Mouse (Mus musculus): ENCODE results near the gene Sult1a1. TPM values are rescaled to one million over a fixed set of nuclear protein-coding genes. Genes with fewer than 3 reads are reported as not detected.
"Not testable (repeated sequence)": the region's sequence is repeated elsewhere in the genome, so short reads cannot be mapped to it uniquely, and the experiment has no call there.

Gene Sult1a1
- polyA plus RNA-seq, 1 experiment from 2014 or later, result 2.5 TPM

DNA sequence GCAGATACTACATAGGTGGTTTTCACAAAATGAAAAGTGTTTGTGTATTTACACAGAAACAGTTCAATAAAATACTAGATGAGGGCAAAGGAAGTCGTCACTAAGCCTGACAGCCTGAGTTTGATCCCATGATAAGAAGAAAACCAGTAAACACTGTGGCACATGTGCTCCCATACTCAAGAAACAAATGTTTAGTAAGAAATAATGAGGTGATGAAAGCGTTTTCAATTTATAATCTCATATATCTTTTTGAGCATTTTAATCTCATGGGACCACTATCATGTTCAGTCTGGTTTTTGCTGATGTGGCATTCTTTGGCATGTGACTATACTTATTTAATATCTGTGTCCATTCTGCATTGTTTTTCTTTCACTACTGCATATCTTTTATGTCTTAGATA lies 22.2 kb downstream of the Sult1a1 start:
- Histone ChIP-seq H3K9me3 (ENCODE audit: control insufficient read depth, low read length) (no peaks in the 10 kb centered on the region), H3K27me3 (ENCODE audit: control insufficient read depth, insufficient read depth, low read length) (no peaks in the 10 kb centered on the region), H3K36me3 (replicated peaks; ENCODE audit: control insufficient read depth, insufficient read depth) (no peaks in the 10 kb centered on the region), H3K4me2 (replicated peaks) (no peak overlapping the region), H3K27ac (no peak overlapping the region), H3K4me3 (replicated peaks; ENCODE audit: low read length) (no peak overlapping the region), H3K9ac (no peak overlapping the region), H3K4me1 (replicated peaks; ENCODE audit: control insufficient read depth, insufficient read depth, low read length) (peaks cover 5% of the 10 kb centered on the region; the same call in 1 of the 2 replicates)
- WGBS, result 84% methylated on average over 2 of the region's 2 CpGs
- ATAC-seq (ENCODE audit: low FRiP score) (no peak), DNase-seq (ENCODE audit: low spot score) (no peak)

DNA sequence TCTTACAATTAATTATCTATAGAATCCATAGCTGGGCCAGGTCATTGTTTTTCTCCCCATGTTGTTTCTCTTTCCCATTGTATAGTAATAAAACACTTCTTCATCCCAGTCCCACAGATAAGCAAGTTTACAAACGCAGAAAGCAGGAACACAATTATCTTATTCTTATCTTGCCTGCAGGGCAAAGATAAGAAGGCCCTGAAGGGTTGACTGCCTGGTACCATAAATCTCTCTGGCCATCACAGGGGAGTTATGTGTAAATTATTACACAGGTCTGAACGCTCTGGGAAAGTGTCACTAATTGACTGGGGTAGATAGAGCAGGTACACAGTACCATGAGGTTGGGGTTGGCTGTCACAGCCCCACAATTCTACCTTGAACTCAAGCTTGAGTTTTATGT lies 25.4 kb downstream of the Sult1a1 start:
- H3K4me2 ChIP-seq (replicated peaks), result no peak overlapping the region
- no peak overlapping the region for H3K27ac ChIP-seq
- DNase-seq (ENCODE audit: low spot score) (no peak), ATAC-seq (ENCODE audit: low FRiP score) (no peak)
- H3K36me3 ChIP-seq (replicated peaks; ENCODE audit: control insufficient read depth, insufficient read depth), result no peaks in the 10 kb centered on the region
- H3K9ac ChIP-seq, result no peak overlapping the region
- no peaks in the 10 kb centered on the region for H3K27me3 ChIP-seq (ENCODE audit: control insufficient read depth, insufficient read depth, low read length)
- H3K4me3 ChIP-seq (replicated peaks; ENCODE audit: low read length), result no peak overlapping the region
- H3K9me3 ChIP-seq (ENCODE audit: control insufficient read depth, low read length), result no peaks in the 10 kb centered on the region
- peaks cover 5% of the 10 kb centered on the region; the same call in 1 of the 2 replicates for H3K4me1 ChIP-seq (replicated peaks; ENCODE audit: control insufficient read depth, insufficient read depth, low read length)
- 92% methylated on average over 2 of the region's 2 CpGs for WGBS

- 1% methylated on average over 57 of the region's 57 CpGs for WGBS
Observed at GRCm38 (mm10) chr7:126649231-126650051, 26.8 kb downstream of the Sult1a1 start, which contains the start of gene Sgf29. TSS of gene Sgf29 (plus strand) at chr7:126649309.

GRCm38 (mm10) chr7:126648486-126648885 lies 27.7 kb downstream of the Sult1a1 start:
- H3K4me3 ChIP-seq (replicated peaks; ENCODE audit: low read length), result peak overlapping the region; percentile 39
- DNase-seq (ENCODE audit: low spot score) (no peak), ATAC-seq (ENCODE audit: low FRiP score) (no peak)
- H3K27me3 ChIP-seq (ENCODE audit: control insufficient read depth, insufficient read depth, low read length), result no peaks in the 10 kb centered on the region
- H3K4me2 ChIP-seq (replicated peaks), result peak overlapping the region; percentile 65
- H3K9ac ChIP-seq, result peak overlapping the region; percentile 51; the same call in 1 of the 2 replicates
- no peaks in the 10 kb centered on the region for H3K36me3 ChIP-seq (replicated peaks; ENCODE audit: control insufficient read depth, insufficient read depth)
- peaks cover 5% of the 10 kb centered on the region; the same call in 1 of the 2 replicates for H3K4me1 ChIP-seq (replicated peaks; ENCODE audit: control insufficient read depth, insufficient read depth, low read length)
- no peaks in the 10 kb centered on the region for H3K9me3 ChIP-seq (ENCODE audit: control insufficient read depth, low read length)
- 0 out of 2 replicates have a peak overlapping the region, but pooled peaks have one; percentile 22 for H3K27ac ChIP-seq
- 82% methylated on average over 4 of the region's 4 CpGs for WGBS

More at GRCm38 (mm10) chr7:126649231-126650051, 26.8 kb downstream of the Sult1a1 start, which contains the start of gene Sgf29:
- Histone ChIP-seq H3K9ac (peak within 1 kb of the TSS; percentile 51), H3K36me3 (replicated peaks; ENCODE audit: control insufficient read depth, insufficient read depth) (no peaks in the 10 kb centered on the region), H3K4me2 (replicated peaks) (peak within 1 kb of the TSS; percentile 65), H3K27ac (peak within 1 kb of the TSS; percentile 84), H3K4me1 (replicated peaks; ENCODE audit: control insufficient read depth, insufficient read depth, low read length) (peaks cover 5% of the 10 kb centered on the region; the same call in 1 of the 2 replicates), H3K27me3 (ENCODE audit: control insufficient read depth, insufficient read depth, low read length) (no peaks in the 10 kb centered on the region), H3K9me3 (ENCODE audit: control insufficient read depth, low read length) (no peaks in the 10 kb centered on the region), H3K4me3 (replicated peaks; ENCODE audit: low read length) (peak within 1 kb of the TSS; percentile 39)
- peak; percentile 94 for DNase-seq (ENCODE audit: low spot score)
- ATAC-seq (ENCODE audit: low FRiP score), result peak; percentile 98

DNA sequence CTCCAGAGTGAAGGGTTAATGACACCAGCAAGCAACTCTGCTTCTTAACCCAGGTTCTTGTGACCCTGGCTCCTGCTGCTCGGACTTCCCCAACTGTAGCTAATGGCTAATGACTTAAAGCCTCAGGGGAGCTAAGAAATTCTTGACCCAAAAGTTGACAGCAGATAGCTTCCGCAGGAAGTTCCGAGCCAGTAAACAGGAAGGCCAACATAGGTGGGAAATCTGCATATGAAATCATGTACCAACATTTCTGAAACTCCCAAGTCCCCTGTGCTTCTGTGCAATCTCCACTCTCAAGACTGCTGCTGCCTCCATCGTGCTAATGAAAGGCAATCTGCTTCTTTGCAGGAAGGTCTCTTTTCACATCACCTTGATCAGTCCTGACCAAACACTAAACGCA lies 30.5 kb downstream of the Sult1a1 start:
- Histone ChIP-seq H3K4me2 (replicated peaks) (no peak overlapping the region), H3K9me3 (ENCODE audit: control insufficient read depth, low read length) (no peaks in the 10 kb centered on the region), H3K27me3 (ENCODE audit: control insufficient read depth, insufficient read depth, low read length) (no peaks in the 10 kb centered on the region), H3K36me3 (replicated peaks; ENCODE audit: control insufficient read depth, insufficient read depth) (no peaks in the 10 kb centered on the region), H3K4me3 (replicated peaks; ENCODE audit: low read length) (no peak overlapping the region), H3K27ac (no peak overlapping the region), H3K4me1 (replicated peaks; ENCODE audit: control insufficient read depth, insufficient read depth, low read length) (peaks cover 5% of the 10 kb centered on the region; the same call in 1 of the 2 replicates), H3K9ac (no peak overlapping the region)
- DNase-seq (ENCODE audit: low spot score) (no peak), ATAC-seq (ENCODE audit: low FRiP score) (no peak)
- WGBS, result 66% methylated on average over 5 of the region's 5 CpGs

- H3K4me3 ChIP-seq (replicated peaks; ENCODE audit: low read length), result no peak overlapping the region
- H3K4me1 ChIP-seq (replicated peaks; ENCODE audit: control insufficient read depth, insufficient read depth, low read length), result peaks cover 1% of the 10 kb centered on the region; the same call in 1 of the 2 replicates
- H3K9me3 ChIP-seq (ENCODE audit: control insufficient read depth, low read length), result no peaks in the 10 kb centered on the region
- no peak overlapping the region for H3K4me2 ChIP-seq (replicated peaks)
- no peaks in the 10 kb centered on the region for H3K36me3 ChIP-seq (replicated peaks; ENCODE audit: control insufficient read depth, insufficient read depth)
- H3K9ac ChIP-seq, result no peak overlapping the region
- ATAC-seq (ENCODE audit: low FRiP score) (no peak), DNase-seq (ENCODE audit: low spot score) (no peak)
- H3K27ac ChIP-seq, result no peak overlapping the region
- no peaks in the 10 kb centered on the region for H3K27me3 ChIP-seq (ENCODE audit: control insufficient read depth, insufficient read depth, low read length)
Observed at GRCm38 (mm10) chr7:126644914-126645313, 31.3 kb downstream of the Sult1a1 start.

- 75% methylated on average over 3 of the region's 3 CpGs for WGBS
- H3K4me1 ChIP-seq (replicated peaks; ENCODE audit: control insufficient read depth, insufficient read depth, low read length), result no peaks in the 10 kb centered on the region
- H3K4me2 ChIP-seq (replicated peaks), result no peak overlapping the region
- H3K9ac ChIP-seq, result no peak overlapping the region
- ATAC-seq (ENCODE audit: low FRiP score), result no peak
- H3K9me3 ChIP-seq (ENCODE audit: control insufficient read depth, low read length), result no peaks in the 10 kb centered on the region
- H3K27ac ChIP-seq, result no peak overlapping the region
- no peak for DNase-seq (ENCODE audit: low spot score)
- no peak overlapping the region for H3K4me3 ChIP-seq (replicated peaks; ENCODE audit: low read length)
- H3K36me3 ChIP-seq (replicated peaks; ENCODE audit: control insufficient read depth, insufficient read depth), result no peaks in the 10 kb centered on the region
- H3K27me3 ChIP-seq (ENCODE audit: control insufficient read depth, insufficient read depth, low read length), result no peaks in the 10 kb centered on the region
Observed at GRCm38 (mm10) chr7:126644345-126644744, 31.9 kb downstream of the Sult1a1 start.

GRCm38 (mm10) chr7:126643244-126643617 lies 33.0 kb downstream of the Sult1a1 start:
- not testable (repeated sequence) for ATAC-seq (ENCODE audit: low FRiP score); H3K36me3 ChIP-seq (replicated peaks; ENCODE audit: control insufficient read depth, insufficient read depth); H3K9me3 ChIP-seq (ENCODE audit: control insufficient read depth, low read length); H3K9ac ChIP-seq; H3K27me3 ChIP-seq (ENCODE audit: control insufficient read depth, insufficient read depth, low read length); H3K4me2 ChIP-seq (replicated peaks); H3K4me3 ChIP-seq (replicated peaks; ENCODE audit: low read length); H3K27ac ChIP-seq; H3K4me1 ChIP-seq (replicated peaks; ENCODE audit: control insufficient read depth, insufficient read depth, low read length)
- peak; percentile 46 for DNase-seq (ENCODE audit: low spot score)
- 57% methylated on average over 2 of the region's 3 CpGs for WGBS

DNA sequence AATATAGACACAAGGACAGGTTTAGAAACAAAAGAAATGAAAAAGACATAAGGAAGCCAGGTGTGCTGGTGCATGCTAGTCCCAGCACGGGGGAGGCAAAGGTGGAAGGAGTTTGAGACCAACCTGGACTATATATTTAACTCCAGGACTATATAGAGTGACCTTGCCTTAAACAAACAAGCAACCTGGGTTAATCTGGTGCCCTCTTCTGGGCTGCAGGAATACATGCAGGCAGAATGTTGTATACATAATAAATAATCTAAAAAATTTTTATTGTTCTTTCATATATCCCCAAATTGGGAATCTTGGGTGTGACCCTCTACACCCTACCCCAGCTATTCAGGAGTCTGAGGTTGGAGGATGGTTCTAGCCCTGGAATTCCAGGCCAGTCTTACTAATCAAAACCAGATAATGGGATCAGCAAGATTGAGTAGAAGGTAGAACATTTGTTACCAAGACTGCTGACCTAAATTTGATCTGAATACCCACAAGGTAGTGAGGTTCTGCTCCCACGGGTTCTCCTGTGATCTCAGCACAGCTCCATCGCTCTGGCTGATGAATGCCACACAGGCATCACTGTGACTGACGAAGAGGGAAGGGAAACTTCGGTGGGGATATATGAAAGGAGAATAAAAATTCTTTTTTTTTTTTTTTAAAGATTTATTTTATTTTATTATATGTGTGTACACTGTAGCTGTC lies 33.5 kb downstream of the Sult1a1 start:
- no peaks in the 10 kb centered on the region for H3K36me3 ChIP-seq (replicated peaks; ENCODE audit: control insufficient read depth, insufficient read depth)
- H3K9ac ChIP-seq, result no peak overlapping the region
- H3K27ac ChIP-seq, result no peak overlapping the region
- ATAC-seq (ENCODE audit: low FRiP score), result no peak
- no peak overlapping the region for H3K4me2 ChIP-seq (replicated peaks)
- H3K4me3 ChIP-seq (replicated peaks; ENCODE audit: low read length), result no peak overlapping the region
- WGBS, result 73% methylated on average over 5 of the region's 5 CpGs
- H3K9me3 ChIP-seq (ENCODE audit: control insufficient read depth, low read length), result no peaks in the 10 kb centered on the region
- no peaks in the 10 kb centered on the region for H3K4me1 ChIP-seq (replicated peaks; ENCODE audit: control insufficient read depth, insufficient read depth, low read length)
- no peaks in the 10 kb centered on the region for H3K27me3 ChIP-seq (ENCODE audit: control insufficient read depth, insufficient read depth, low read length)
- no peak for DNase-seq (ENCODE audit: low spot score)

Measured in hindbrain, embryonic 14.5 days (tissue).